Mouse (Mus musculus) right cerebral cortex, adult 18-20 months (tissue): ENCODE measurements around the gene Gm3739.
"Not testable (repeated sequence)": the region's sequence is repeated elsewhere in the genome, so short reads cannot be mapped to it uniquely, and the experiment has no call there.

ENCODE experiments used
- DNase-seq: peaks from one replicate; pipeline ENCODE4 v3.0.0; 2022; ENCODE audit warnings: mixed read lengths

Gene Gm3739

GRCm38 (mm10) chr14:7314661-7315060, at the start of gene Gm3739:
TSS of gene Gm3739 (minus strand) at chr14:7315049.
- DNase-seq = not testable (repeated sequence)

DNA sequence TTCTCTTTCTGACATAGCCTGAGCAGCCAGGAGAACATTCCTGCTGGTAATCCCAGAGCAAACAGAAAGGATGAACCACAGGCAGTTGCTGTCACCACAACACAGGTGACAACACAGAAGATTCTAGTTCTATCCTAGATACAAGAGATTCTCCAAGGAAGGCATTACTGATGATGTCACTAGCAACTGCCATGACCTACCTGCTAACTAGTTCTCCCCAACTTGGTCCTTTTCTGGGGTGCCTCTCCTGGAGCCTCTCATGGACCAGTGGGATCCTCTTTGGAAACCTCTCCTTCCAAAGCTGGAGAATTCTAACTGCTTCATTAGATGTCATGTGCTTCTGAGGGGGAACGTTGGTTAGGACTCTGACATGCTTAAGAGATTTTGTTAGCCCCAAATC, 17.4 kb upstream of the Gm3739 start, which contains the start of gene Gm5797:
TSS of gene Gm5797 (minus strand) at position 101 of the 400 bp plus-strand sequence.
- not testable (repeated sequence) for DNase-seq

GRCm38 (mm10) chr14:7315093-7315492, 244 bp upstream of the Gm3739 start:
- DNase-seq = not testable (repeated sequence)

GRCm38 (mm10) chr14:7264614-7265013, 50.2 kb downstream of the Gm3739 start, which contains the start of gene Gm3727:
TSS of gene Gm3727 (minus strand) at chr14:7264714.
- DNase-seq = not testable (repeated sequence)
